Mouse (Mus musculus) small intestine, adult 2 months (tissue): Measurements from ENCODE around the gene Rasgrf1. TPM values are rescaled to one million over a fixed set of nuclear protein-coding genes. Genes with fewer than 3 reads are reported as not detected.
"Not testable (repeated sequence)": the region's sequence is repeated elsewhere in the genome, so short reads cannot be mapped to it uniquely, and the experiment has no call there.

ENCODE experiments used
- H3K27ac ChIP-seq: fragments of 200-500 bp; 2 replicates; pipeline ENCODE4 v1.5.1; 2012; ENCODE audit warnings: low read depth, low read length, control low read depth, inconsistent platforms; ENCODE audit not compliant: insufficient read depth
- H3K27me3 ChIP-seq: fragments of 200-500 bp; 2 replicates; pipeline ENCODE4 v1.6.1; 2012; ENCODE audit warnings: mild to moderate bottlenecking, moderate library complexity, low read length, inconsistent platforms; ENCODE audit not compliant: control insufficient read depth, insufficient read depth
- H3K36me3 ChIP-seq: fragments of 200-500 bp; 2 replicates; pipeline ENCODE4 v1.6.1; 2012; ENCODE audit warnings: mild to moderate bottlenecking, low read length, control low read depth, inconsistent platforms; ENCODE audit not compliant: control insufficient read depth, insufficient read depth
- H3K4me1 ChIP-seq: fragments of 200-500 bp; 2 replicates; pipeline ENCODE4 v1.6.1; 2012; ENCODE audit warnings: low read length, inconsistent platforms, mixed read lengths; ENCODE audit not compliant: control insufficient read depth, insufficient read depth, insufficient read length
- H3K4me3 ChIP-seq: fragments of 200-500 bp; 2 replicates; pipeline ENCODE4 v1.5.1; 2012; ENCODE audit warnings: low read depth, mild to moderate bottlenecking, control low read depth, inconsistent platforms, low read length, moderate library complexity
- CTCF ChIP-seq: fragments of 200-500 bp; IDR thresholded peaks from 2 replicates; pipeline ENCODE4 v1.5.1; 2012; ENCODE audit warnings: low read depth, mild to moderate bottlenecking, control low read depth, inconsistent platforms, low read length, moderate library complexity, mixed read lengths; ENCODE audit not compliant: insufficient replicate concordance, insufficient read length; ENCODE audit errors: extremely low read depth
- POLR2A ChIP-seq: fragments of 200-500 bp; IDR thresholded peaks from 2 replicates; pipeline ENCODE4 v1.6.1; 2012; ENCODE audit warnings: low read depth, mild to moderate bottlenecking, control low read depth, inconsistent platforms, low read length, moderate library complexity
- WGBS: fragments of 180-500 bp; shearing (Covaris S2); methylation state at CpG from one replicate; pipeline ENCODE4 v1.1.7; 2018; 5-methylcytosine and 5-hydroxymethylcytosine counted together
- polyA plus RNA-seq: library from polyadenylated mRNA; depleted of rRNA; stranded (reverse); fragments of >200 nt; gene quantifications from 2 replicates; pipeline ENCODE4 v1.2.3, GENCODE M21; 2012

Gene Rasgrf1
- polyA plus RNA-seq, 1 experiment, result 0.15 TPM

DNA sequence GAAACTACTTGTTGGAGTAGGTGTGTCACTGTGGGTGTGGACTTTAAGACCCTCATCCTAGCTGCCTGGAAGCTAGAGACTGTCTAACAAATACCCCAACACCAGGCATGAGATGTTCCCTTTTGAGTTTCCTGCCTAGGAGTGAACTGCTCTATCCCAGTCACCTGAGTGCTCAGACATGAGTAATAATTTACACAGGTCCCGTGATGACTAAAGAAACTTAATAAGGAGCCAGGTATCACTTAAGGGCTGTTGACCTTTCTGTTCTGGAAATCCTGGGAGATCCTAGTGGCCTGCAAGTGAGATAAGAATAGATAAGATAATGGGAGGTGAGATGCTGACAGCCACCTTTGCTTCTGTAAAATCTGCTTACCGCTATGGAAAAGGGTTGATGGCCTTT, 131.2 kb downstream of the Rasgrf1 start:
- TF ChIP-seq CTCF (no peak), POLR2A (no peak)
- WGBS, result 33% methylated on average over 2 of the region's 2 CpGs
- H3K4me3 ChIP-seq, result no peak overlapping the region
- H3K4me1 ChIP-seq, result peaks cover 3% of the 10 kb centered on the region; the same call in 1 of the 2 replicates
- no peak overlapping the region for H3K27ac ChIP-seq
- no peaks in the 10 kb centered on the region for H3K27me3 ChIP-seq
- no peaks in the 10 kb centered on the region for H3K36me3 ChIP-seq

DNA sequence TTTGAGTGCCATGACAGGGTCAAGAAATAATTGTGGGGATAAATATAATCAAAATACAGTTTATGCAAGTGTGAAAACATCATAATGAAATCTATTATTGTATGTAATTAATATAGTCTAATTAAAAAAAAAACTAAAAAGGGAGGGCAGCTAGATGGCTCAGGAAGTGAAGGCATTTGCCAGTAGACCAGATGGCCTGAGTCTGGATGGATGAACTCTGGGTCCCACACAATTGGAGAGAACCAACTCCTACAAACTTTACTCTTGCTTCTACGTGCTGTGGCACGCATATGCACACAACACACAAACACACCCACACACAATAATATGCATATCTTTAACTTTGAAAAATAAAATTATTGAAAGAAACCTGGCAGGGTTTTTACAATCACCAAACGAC, 131.8 kb downstream of the Rasgrf1 start:
- no peak for TF ChIP-seq POLR2A
- no peak for TF ChIP-seq CTCF
- Histone ChIP-seq H3K27me3 (no peaks in the 10 kb centered on the region), H3K27ac (no peak overlapping the region), H3K4me1 (no peaks in the 10 kb centered on the region), H3K4me3 (no peak overlapping the region), H3K36me3 (no peaks in the 10 kb centered on the region)
- WGBS, result 97% methylated on average over 3 of the region's 3 CpGs

DNA sequence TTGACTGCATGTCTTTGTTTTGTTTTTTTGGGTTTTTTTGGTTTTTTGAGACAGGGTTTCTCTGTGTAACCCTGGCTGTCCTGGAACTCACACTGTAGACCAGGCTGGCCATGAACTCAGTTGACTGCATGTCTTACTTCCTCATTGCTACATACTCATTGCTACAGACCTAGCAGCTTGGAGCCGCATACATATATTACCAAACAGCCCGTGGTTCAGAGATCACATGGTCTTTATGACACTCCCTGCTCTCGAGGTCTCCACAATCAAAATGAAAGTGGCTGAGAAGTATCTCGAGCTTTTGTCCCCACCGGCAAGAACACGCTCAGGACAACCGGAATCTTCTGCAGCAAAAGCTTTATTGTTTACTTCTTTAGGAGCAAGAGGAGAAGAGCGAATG, 133.2 kb downstream of the Rasgrf1 start:
- WGBS, result 52% methylated on average over 8 of the region's 8 CpGs
- H3K27me3 ChIP-seq, H3K27ac ChIP-seq, H3K4me3 ChIP-seq, H3K36me3 ChIP-seq, H3K4me1 ChIP-seq: not testable (repeated sequence)

DNA sequence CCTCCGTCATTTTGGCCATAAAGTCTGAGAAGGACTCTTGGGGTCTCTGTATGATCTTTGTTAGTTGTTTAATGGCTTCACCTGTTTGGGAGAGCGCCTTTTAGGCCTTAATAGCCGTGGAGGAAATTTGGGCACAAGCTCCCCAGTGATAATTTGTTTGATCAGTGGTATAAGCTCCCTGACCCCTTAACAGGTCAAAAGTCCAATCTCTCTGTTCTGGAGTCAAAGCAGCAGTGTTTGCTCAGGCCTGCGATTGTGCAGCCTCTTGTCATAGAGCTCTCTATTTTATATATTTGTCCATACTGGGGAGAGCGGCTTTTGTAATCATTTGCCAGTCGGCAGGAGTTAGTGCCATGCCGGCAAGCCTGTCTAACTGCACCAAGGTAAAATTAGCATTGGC, 135.5 kb downstream of the Rasgrf1 start:
- no peaks in the 10 kb centered on the region for H3K4me1 ChIP-seq
- WGBS, result 62% methylated on average over 7 of the region's 7 CpGs
- H3K4me3 ChIP-seq, result no peak overlapping the region
- no peak for TF ChIP-seq POLR2A
- no peak for TF ChIP-seq CTCF
- H3K36me3 ChIP-seq, result no peaks in the 10 kb centered on the region
- H3K27ac ChIP-seq, result no peak overlapping the region
- no peaks in the 10 kb centered on the region for H3K27me3 ChIP-seq

DNA sequence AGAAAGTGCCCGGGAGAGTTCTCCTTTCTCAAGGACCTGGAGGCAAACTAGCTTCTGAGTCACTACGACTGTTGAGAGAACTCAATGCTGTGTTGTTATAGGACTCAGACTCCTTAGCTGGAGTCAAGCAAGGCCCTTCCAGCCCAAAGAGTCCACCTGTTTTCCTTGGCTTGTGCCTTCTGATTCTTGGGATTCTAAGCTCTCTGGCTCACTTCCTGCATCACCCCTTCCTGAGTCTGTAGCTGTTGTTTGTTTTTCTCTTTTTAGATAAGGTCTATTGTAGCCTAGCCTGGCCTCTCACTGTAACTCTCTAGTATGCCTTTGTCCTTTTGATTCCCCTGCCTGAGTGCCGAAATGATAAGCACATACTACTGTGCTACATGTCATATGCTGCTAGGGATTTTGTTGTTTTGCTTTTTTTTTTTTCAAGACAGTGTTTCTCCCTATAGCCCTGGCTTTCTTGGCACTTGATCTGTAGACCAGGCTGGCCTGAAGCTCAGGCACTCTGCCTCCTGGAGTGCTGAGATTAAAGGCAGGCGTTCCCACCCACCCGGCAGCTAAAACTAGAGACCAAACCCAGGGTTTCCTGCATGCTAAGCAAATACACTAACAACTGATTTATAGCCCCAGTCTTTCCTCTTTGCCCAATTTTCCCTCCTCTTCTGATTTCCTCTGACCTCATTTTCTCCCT, 138.4 kb downstream of the Rasgrf1 start:
- no peaks in the 10 kb centered on the region for H3K36me3 ChIP-seq
- no peaks in the 10 kb centered on the region for H3K27me3 ChIP-seq
- H3K4me3 ChIP-seq, result no peak overlapping the region
- H3K4me1 ChIP-seq, result peaks cover 2% of the 10 kb centered on the region; the same call in 1 of the 2 replicates
- 22% methylated on average over 5 of the region's 5 CpGs for WGBS
- no peak for TF ChIP-seq POLR2A
- no peak for TF ChIP-seq CTCF
- H3K27ac ChIP-seq, result no peak overlapping the region

DNA sequence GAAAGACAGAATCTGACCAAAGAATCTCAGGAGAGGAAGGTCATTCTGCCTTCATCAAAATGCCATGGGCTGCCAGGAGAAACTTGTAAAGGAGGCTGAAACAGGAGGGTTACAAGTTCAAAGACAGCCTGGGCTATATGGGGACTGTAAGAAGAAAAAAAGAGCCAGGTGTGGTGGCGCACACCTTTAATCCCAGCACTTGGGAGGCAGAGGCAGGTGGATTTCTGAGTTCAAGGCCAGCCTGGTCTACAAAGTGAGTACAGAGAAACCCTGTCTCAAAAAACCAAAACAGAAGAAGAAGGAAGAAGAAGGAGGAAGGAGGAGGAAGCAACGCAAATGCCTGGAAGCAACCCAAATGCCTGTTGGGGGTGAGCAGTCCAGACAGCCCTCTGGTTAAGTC, 144.1 kb downstream of the Rasgrf1 start, which contains the start of gene Ctsh:
Gene Ctsh, plus strand, starts transcription at position 301 of the 400 bp plus-strand sequence.
- Histone ChIP-seq H3K4me1 (peaks cover 7% of the 10 kb centered on the region; the same call in 1 of the 2 replicates), H3K4me3 (peak within 1 kb of the TSS; percentile 78), H3K27ac (peak within 1 kb of the TSS; percentile 76), H3K27me3 (no peaks in the 10 kb centered on the region), H3K36me3 (no peaks in the 10 kb centered on the region)
- no peak for TF ChIP-seq POLR2A
- no peak for TF ChIP-seq CTCF
- WGBS, result 62% methylated on average over 2 of the region's 2 CpGs

DNA sequence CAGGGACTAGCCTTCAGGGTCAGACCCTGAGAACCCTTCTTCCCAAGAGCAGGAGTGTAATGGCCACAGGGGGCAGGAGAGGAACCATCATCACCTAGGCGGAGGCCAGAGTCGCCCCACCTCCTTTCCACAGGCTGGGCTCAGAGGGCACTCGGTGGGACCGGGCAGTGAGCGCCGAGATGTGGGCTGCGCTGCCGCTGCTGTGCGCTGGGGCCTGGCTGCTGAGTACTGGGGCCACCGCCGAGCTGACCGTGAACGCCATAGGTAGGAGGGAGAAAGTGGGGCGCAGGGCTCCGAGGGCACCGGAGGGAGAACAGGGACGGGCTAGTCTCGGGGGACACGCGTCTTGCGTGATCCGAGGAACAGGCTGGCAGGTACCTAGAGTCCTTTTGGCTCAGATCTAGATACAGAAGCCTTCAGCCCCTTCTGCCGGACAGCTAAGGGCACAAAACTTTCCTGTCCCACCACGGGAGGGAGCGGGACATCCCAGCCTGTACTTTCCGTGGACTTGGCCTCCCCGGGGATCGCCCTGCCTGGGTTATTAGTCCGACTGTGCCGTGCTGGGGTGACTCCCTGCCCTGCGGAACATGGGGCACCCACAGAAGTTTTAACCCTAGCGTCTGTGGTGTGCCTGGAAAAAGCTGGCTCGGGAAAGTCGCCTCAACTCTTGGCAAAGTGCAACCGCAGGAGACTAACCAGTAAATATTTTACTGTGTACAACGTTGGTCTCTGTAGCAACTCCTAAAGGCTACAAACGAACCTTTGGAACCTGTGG, 144.8 kb downstream of the Rasgrf1 start:
- no peaks in the 10 kb centered on the region for H3K36me3 ChIP-seq
- H3K27me3 ChIP-seq, result no peaks in the 10 kb centered on the region
- H3K27ac ChIP-seq, result peak overlapping the region; percentile 76
- under 1% methylated on average over 37 of the region's 37 CpGs for WGBS
- peak overlapping the region; percentile 78 for H3K4me3 ChIP-seq
- H3K4me1 ChIP-seq, result peaks cover 7% of the 10 kb centered on the region; the same call in 1 of the 2 replicates
- TF ChIP-seq POLR2A (peak; percentile 64; the same call in 1 of the 2 replicates), CTCF (peak; percentile 58)
